Mouse (Mus musculus) layer of hippocampus, adult 18-20 months (tissue): ENCODE results near the gene Zbtb40. TPM values are rescaled to one million over a fixed set of nuclear protein-coding genes. Genes with fewer than 3 reads are reported as not detected.

Experiments used
- DNase-seq, 2 experiments: peaks; one replicate each; pipeline ENCODE4 v3.0.0; 2022; ENCODE audit warnings: low spot score in 2 of 2
- total RNA-seq, 2 experiments: library from RNA; stranded (reverse); gene quantifications; 2 replicates each; pipeline ENCODE4 v1.2.3; 2021

Gene Zbtb40
- total RNA-seq, 2 experiments from 2014 or later, result 13.6 to 14.6 TPM

- DNase-seq, result no peak
Measured at GRCm38 (mm10) chr4:136937344-136937743, 111.3 kb downstream of the Zbtb40 start.

GRCm38 (mm10) chr4:136934746-136935613 is 113.6 kb downstream of the Zbtb40 start:
- no peak for DNase-seq

- DNase-seq, result no peak
Measured at GRCm38 (mm10) chr4:136930474-136930873, 118.1 kb downstream of the Zbtb40 start.

Other genes with a start within 250 kb of the Zbtb40 start
- gene Ephb2, start 212.8 kb downstream of the Zbtb40 start, total RNA-seq, result 10 to 100 TPM; 21.2 to 21.3 TPM
- gene C1qb, start 162.6 kb downstream of the Zbtb40 start, total RNA-seq, result 10 to 100 TPM; 56.5 to 79.9 TPM
- gene C1qc, start 155.7 kb downstream of the Zbtb40 start, total RNA-seq, result 10 to 100 TPM; 41.0 to 50.7 TPM
- 10 to 100 TPM; 59.6 to 68.5 TPM for gene C1qa, start 150.0 kb downstream of the Zbtb40 start, total RNA-seq
- 1 to 10 TPM; 1.2 to 1.9 TPM for gene Epha8, start 92.0 kb downstream of the Zbtb40 start, total RNA-seq
- 1 to 10 TPM; 5.6 to 7.2 TPM for gene Wnt4, start 228.7 kb upstream of the Zbtb40 start, total RNA-seq